Mouse (Mus musculus): ENCODE measurements around the gene Gm49354.

- TF ChIP-seq CTCF (IDR thresholded peaks at IDR 0.05 in 2 of 3, conservative IDR thresholded peaks at IDR 0.05 in 1 of 3; ENCODE audit: control insufficient read depth in 1 of 3, insufficient read depth in 1 of 3, low read depth in 2 of 3, low read length in 3 of 3, poor library complexity in 1 of 3, severe bottlenecking in 1 of 3) (no peak), MAZ (IDR thresholded peaks at IDR 0.05; ENCODE audit: low read depth, low read length) (no peak), EP300 (IDR thresholded peaks at IDR 0.05; ENCODE audit: low read depth in 1 of 2, low read length in 2 of 2) (no peak), TAL1 (IDR thresholded peaks at IDR 0.05; ENCODE audit: low read length) (no peak), POLR2A (IDR thresholded peaks at IDR 0.05; ENCODE audit: control insufficient read depth in 1 of 2, insufficient read depth in 1 of 2, low read depth in 1 of 2, low read length in 2 of 2, poor library complexity in 1 of 2) (no peak), ETS1 (IDR thresholded peaks at IDR 0.05; ENCODE audit: low read depth, low read length) (no peak), MAX (IDR thresholded peaks at IDR 0.05; ENCODE audit: low read length) (no peak), UBTF (IDR thresholded peaks at IDR 0.05; ENCODE audit: borderline replicate concordance, insufficient read depth, low read depth, low read length) (no peak), ZC3H11A (IDR thresholded peaks at IDR 0.05; ENCODE audit: low read depth, low read length) (no peak), RAD21 (IDR thresholded peaks at IDR 0.05; ENCODE audit: low read depth, low read length) (no peak), TCF12 (IDR thresholded peaks at IDR 0.05; ENCODE audit: low read depth, low read length) (no peak), KAT2A (conservative IDR thresholded peaks at IDR 0.05; ENCODE audit: low read depth, low read length) (no peak)
These were observed 15.1 kb downstream of the Gm49354 start for GRCm38 (mm10) chr13:59766786-59767515.

Data from MEL (cell line).